Mouse (Mus musculus) MEL (cell line): ENCODE data around the gene Serinc2. TPM values are rescaled to one million over a fixed set of nuclear protein-coding genes. Genes with fewer than 3 reads are reported as not detected.
"Not testable (repeated sequence)": the region's sequence is repeated elsewhere in the genome, so short reads cannot be mapped to it uniquely, and the experiment has no call there.

ENCODE experiments used
- DNase-seq: peaks from one replicate; pipeline ENCODE4 v3.0.0; 2011; ENCODE audit warnings: low read depth, low spot score
- H3K27ac ChIP-seq: 2 replicates; pipeline ENCODE4 v1.5.1; 2012; ENCODE audit warnings: low read depth, mild to moderate bottlenecking, control low read depth, low read length, moderate library complexity; ENCODE audit not compliant: control insufficient read depth
- H3K27me3 ChIP-seq, 2 experiments: fragments of 150-350 bp in 1 of 2; sonication (generic) in 1 of 2; 2 replicates each; pipeline ENCODE4 v1.6.1; 2012; ENCODE audit warnings: low read length in 2 of 2, mild to moderate bottlenecking in 2 of 2, improper control_type of control experiment in 1 of 2, moderate library complexity in 1 of 2; ENCODE audit not compliant: insufficient read depth in 2 of 2, control insufficient read depth in 1 of 2
- H3K36me3 ChIP-seq, 2 experiments: 2 replicates each; pipeline ENCODE4 v1.6.1; 2012 to 2014; ENCODE audit warnings: low read length in 2 of 2, improper control_type of control experiment in 1 of 2, inconsistent platforms in 1 of 2, mild to moderate bottlenecking in 1 of 2; ENCODE audit not compliant: insufficient read depth in 2 of 2, control insufficient read depth in 1 of 2
- H3K4me1 ChIP-seq, 2 experiments: fragments of 150-350 bp in 1 of 2; sonication (generic) in 1 of 2; 2 replicates each; pipeline ENCODE4 v1.6.1; 2012; ENCODE audit warnings: low read length in 2 of 2, improper control_type of control experiment in 1 of 2, mild to moderate bottlenecking in 1 of 2; ENCODE audit not compliant: insufficient read depth in 2 of 2, control insufficient read depth in 1 of 2
- H3K4me3 ChIP-seq, 2 experiments: fragments of 150-350 bp in 1 of 2; sonication (generic) in 1 of 2; 2 replicates each; pipeline ENCODE4 v1.5.1; 2012; ENCODE audit warnings: low read depth in 2 of 2, low read length in 2 of 2, mild to moderate bottlenecking in 2 of 2, moderate library complexity in 2 of 2, control low read depth in 1 of 2, improper control_type of control experiment in 1 of 2; ENCODE audit not compliant: control insufficient read depth in 1 of 2, insufficient read depth in 1 of 2
- H3K79me2 ChIP-seq: 2 replicates; pipeline ENCODE4 v1.6.1; 2012; ENCODE audit warnings: mild to moderate bottlenecking, low read length, moderate library complexity; ENCODE audit not compliant: control insufficient read depth, poor library complexity, insufficient read depth
- H3K9ac ChIP-seq: 2 replicates; pipeline ENCODE4 v1.6.1; 2012; ENCODE audit warnings: low read depth, mild to moderate bottlenecking, control low read depth, low read length, moderate library complexity; ENCODE audit not compliant: control insufficient read depth, poor library complexity, severe bottlenecking
- H3K9me3 ChIP-seq: fragments of 150-350 bp; sonication (generic); replicated peaks from 2 replicates; pipeline ENCODE4 v1.6.1; 2012; ENCODE audit warnings: mild to moderate bottlenecking, low read length, improper control_type of control experiment, moderate library complexity; ENCODE audit not compliant: insufficient read depth
- EP300 ChIP-seq, 2 experiments: IDR thresholded peaks; 2 replicates each; pipeline ENCODE4 v1.6.1; 2011; ENCODE audit warnings: improper control_type of control experiment in 2 of 2, low read length in 2 of 2, low read depth in 1 of 2, mild to moderate bottlenecking in 1 of 2
- GABPA ChIP-seq: IDR thresholded peaks from 2 replicates; pipeline ENCODE4 v1.6.1; 2012; ENCODE audit warnings: low read depth, mild to moderate bottlenecking, inconsistent platforms, low read length, improper control_type of control experiment, moderate library complexity
- GATA1 ChIP-seq: IDR thresholded peaks from 2 replicates; pipeline ENCODE4 v1.6.1; 2011; ENCODE audit warnings: low read depth, low read length, improper control_type of control experiment
- MYB ChIP-seq: IDR thresholded peaks from 2 replicates; pipeline ENCODE4 v1.6.1; 2011; ENCODE audit warnings: mild to moderate bottlenecking, low read depth, low read length, improper control_type of control experiment
- POLR2AphosphoS2 ChIP-seq: IDR thresholded peaks from 2 replicates; pipeline ENCODE4 v1.6.1; 2011; ENCODE audit warnings: low read length, improper control_type of control experiment
- RCOR1 ChIP-seq: IDR thresholded peaks from 2 replicates; pipeline ENCODE4 v1.6.1; 2012; ENCODE audit warnings: low read depth, mild to moderate bottlenecking, inconsistent platforms, low read length, improper control_type of control experiment
- TBP ChIP-seq: IDR thresholded peaks from 2 replicates; pipeline ENCODE4 v1.8.0; 2011; ENCODE audit warnings: low read depth, low read length, improper control_type of control experiment
- TCF12 ChIP-seq: IDR thresholded peaks from 2 replicates; pipeline ENCODE4 v1.6.1; 2014; ENCODE audit warnings: low read depth, mild to moderate bottlenecking, inconsistent platforms, low read length, improper control_type of control experiment, moderate library complexity
- USF1 ChIP-seq: IDR thresholded peaks from 2 replicates; pipeline ENCODE4 v1.6.1; 2014; ENCODE audit warnings: low read depth, mild to moderate bottlenecking, inconsistent platforms, low read length, improper control_type of control experiment, moderate library complexity
- ZMIZ1 ChIP-seq: IDR thresholded peaks from 2 replicates; pipeline ENCODE4 v1.6.1; 2012; ENCODE audit warnings: low read depth, mild to moderate bottlenecking, inconsistent platforms, low read length, improper control_type of control experiment, moderate library complexity
- polyA plus RNA-seq, 2 experiments: library from polyadenylated mRNA; stranded (reverse) in 1 of 2; unstranded in 1 of 2; fragments of >175 nt in 1 of 2; fragments of >200 nt in 1 of 2; gene quantifications; 2 replicates each; pipeline versions ENCODE4 v1.2.1 to v1.2.4; 2012; ENCODE audit warnings: low replicate concordance in 2 of 2, low read depth in 1 of 2; ENCODE audit not compliant: insufficient read length in 2 of 2, insufficient read depth in 1 of 2, missing spikeins in 1 of 2
- total RNA-seq: library from RNA; depleted of rRNA; stranded (reverse); fragments of 300-350 nt; gene quantifications from 2 replicates; pipeline ENCODE4 v1.2.3, GENCODE M21; 2012

The Serinc2 gene
- total and polyA plus RNA-seq, 3 experiments: 0.21 TPM; not detected in 2

GRCm38 (mm10) chr4:130244749-130245148, 34.3 kb downstream of the Serinc2 start:
- no peak overlapping the region for H3K4me3 ChIP-seq
- no peak overlapping the region for H3K27ac ChIP-seq
- H3K79me2 ChIP-seq: no peaks in the 10 kb centered on the region

GRCm38 (mm10) chr4:130243621-130244020, 35.4 kb downstream of the Serinc2 start:
- H3K36me3 ChIP-seq, H3K27me3 ChIP-seq, H3K9ac ChIP-seq, H3K9me3 ChIP-seq, H3K27ac ChIP-seq, DNase-seq, H3K79me2 ChIP-seq, H3K4me3 ChIP-seq, H3K4me1 ChIP-seq: not testable (repeated sequence)

More at GRCm38 (mm10) chr4:130244749-130245148, 34.3 kb downstream of the Serinc2 start:
- H3K36me3 ChIP-seq: no peaks in the 10 kb centered on the region
- no peaks in the 10 kb centered on the region for H3K9me3 ChIP-seq
- H3K4me1 ChIP-seq: peaks cover 0 to 6% of the 10 kb centered on the region in 2 experiments; a peak in 2 of 4 replicates
- TF ChIP-seq GATA1 (peak; percentile 64), RCOR1 (peak; percentile 32; the same call in 1 of the 2 replicates), TBP (no peak), EP300 (IDR thresholded peaks at IDR 0.05; ENCODE audit: low read depth in 1 of 2, low read length in 2 of 2) (peak; percentile 27 to 60; a peak in 3 of 4 replicates), TCF12 (peak; percentile 16; the same call in 1 of the 2 replicates), POLR2AphosphoS2 (no peak), USF1 (no peak)
- TF ChIP-seq, all 39 proteins: peak for 4
- no peak overlapping the region for H3K9ac ChIP-seq
- no peaks in the 10 kb centered on the region for H3K27me3 ChIP-seq
- DNase-seq: no peak

- Histone ChIP-seq H3K27ac (no peak overlapping the region), H3K9ac (no peak overlapping the region), H3K27me3 (no peaks in the 10 kb centered on the region), H3K36me3 (no peaks in the 10 kb centered on the region), H3K4me3 (no peak overlapping the region), H3K79me2 (no peaks in the 10 kb centered on the region), H3K9me3 (no peaks in the 10 kb centered on the region), H3K4me1 (peaks cover 0 to 6% of the 10 kb centered on the region in 2 experiments; a peak in 2 of 4 replicates)
- TF ChIP-seq GABPA: no peak
- TF ChIP-seq MYB: no peak
- no peak for TF ChIP-seq ZMIZ1
- no peak for DNase-seq
Measured at GRCm38 (mm10) chr4:130242956-130243355, 36.0 kb downstream of the Serinc2 start.
